Comparison of ENCODE assay signal across 8 mouse cellular contexts in the genomic region with DNA sequence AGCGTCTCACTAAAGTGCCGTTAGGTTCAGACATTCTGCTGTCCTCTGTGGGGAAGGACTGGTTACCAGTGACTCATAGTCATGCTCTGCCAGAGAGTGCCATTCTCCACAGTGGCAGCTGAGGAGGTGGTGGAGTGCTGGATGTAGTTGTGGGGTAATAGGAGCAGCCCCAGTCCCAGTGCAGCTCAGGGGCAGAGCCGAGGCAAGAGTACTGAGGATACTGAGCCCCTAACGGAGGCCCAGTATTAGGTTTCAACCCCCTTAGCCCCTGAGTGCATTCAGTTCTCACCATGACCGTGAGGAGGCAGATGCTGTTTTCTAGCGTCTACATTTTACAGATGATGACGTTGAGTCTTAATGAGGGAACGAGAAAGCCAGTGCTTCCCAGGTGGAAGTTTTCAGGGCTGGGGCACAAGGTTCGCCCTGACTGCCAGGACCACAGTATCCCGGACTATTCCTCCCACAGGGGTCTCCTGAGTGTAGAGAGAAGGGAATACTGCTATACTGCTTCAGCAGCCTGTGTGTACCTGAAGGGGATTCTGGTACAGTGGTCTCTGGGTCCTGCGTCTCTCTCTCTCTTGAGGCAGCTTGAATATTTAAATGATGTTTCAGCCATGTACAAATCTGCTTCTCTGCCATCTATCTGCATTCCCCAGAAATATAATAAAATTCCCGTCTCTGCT. TPM values are rescaled to one million over a fixed set of nuclear protein-coding genes. Genes with fewer than 3 reads are reported as not detected.
DNase-seq lines count a peak whose midpoint lies in the region; ATAC-seq lines count a peak whose summit lies in the region.

No protein-coding gene starts in this region.

- no peak overlapping the region for H3K4me2 ChIP-seq in kidney, embryonic 16.5 days (replicated peaks; ENCODE audit: low read depth, low read length)
- H3K4me2 ChIP-seq in forebrain, embryonic 15.5 days (replicated peaks) = peak overlapping the region; percentile 54

- no peaks in the 10 kb centered on the region for H3K36me3 ChIP-seq in kidney, embryonic 16.5 days (ENCODE audit: insufficient read depth, low read length)
- H3K36me3 ChIP-seq in forebrain, embryonic 15.5 days = no peaks in the 10 kb centered on the region
- no peaks in the 10 kb centered on the region for H3K36me3 ChIP-seq in midbrain, embryonic 10.5 days

- ATAC-seq in kidney, embryonic 16.5 days (ENCODE audit: low FRiP score, low TSS enrichment) = peak; percentile 25; the same call in 1 of the 2 replicates
- ATAC-seq in forebrain, embryonic 15.5 days (replicated peaks) = peak; percentile 42

- peaks cover 20% of the 10 kb centered on the region for H3K4me1 ChIP-seq in kidney, embryonic 16.5 days (ENCODE audit: insufficient read depth, low read length)
- peaks cover 31% of the 10 kb centered on the region for H3K4me1 ChIP-seq in forebrain, embryonic 15.5 days
- peaks cover 20% of the 10 kb centered on the region for H3K4me1 ChIP-seq in midbrain, embryonic 10.5 days

- DNase-seq in kidney, adult 9 months = no peak
- peak; percentile 80 for DNase-seq in brain, adult 2 months (ENCODE audit: low read depth, low spot score)
- DNase-seq in midbrain, embryonic 10.5 days (ENCODE audit: low spot score) = no peak
- DNase-seq in c-Kit-positive CD71-positive TER-119-positive erythroid progenitor cells, embryonic 14.5 days (ENCODE audit: low spot score) = no peak
- no peak for DNase-seq in gastrocnemius, postnatal 25 days
- DNase-seq in thymus, postnatal 36 days = no peak

- no peak overlapping the region for H3K4me3 ChIP-seq in kidney, embryonic 16.5 days (ENCODE audit: low read length)
- H3K4me3 ChIP-seq in forebrain, embryonic 15.5 days = no peak overlapping the region
- H3K4me3 ChIP-seq in midbrain, embryonic 10.5 days = no peak overlapping the region

- no peaks in the 10 kb centered on the region for H3K9me3 ChIP-seq in kidney, embryonic 16.5 days (ENCODE audit: low read length)
- H3K9me3 ChIP-seq in forebrain, embryonic 15.5 days = no peaks in the 10 kb centered on the region
- H3K9me3 ChIP-seq in midbrain, embryonic 10.5 days (replicated peaks) = no peaks in the 10 kb centered on the region

- H3K9ac ChIP-seq in kidney, embryonic 16.5 days (replicated peaks; ENCODE audit: low read length) = no peak overlapping the region
- H3K9ac ChIP-seq in forebrain, embryonic 15.5 days (replicated peaks) = no peak overlapping the region; the same call in 1 of the 2 replicates

- no peak overlapping the region for H3K27ac ChIP-seq in kidney, embryonic 16.5 days (ENCODE audit: low read length)
- peak overlapping the region; percentile 92 for H3K27ac ChIP-seq in forebrain, embryonic 15.5 days (replicated peaks)
- H3K27ac ChIP-seq in midbrain, embryonic 10.5 days (replicated peaks) = peak overlapping the region; percentile 64

- H3K27me3 ChIP-seq in kidney, embryonic 16.5 days (ENCODE audit: insufficient read depth, low read length) = no peaks in the 10 kb centered on the region
- H3K27me3 ChIP-seq in forebrain, embryonic 15.5 days = no peaks in the 10 kb centered on the region
- no peaks in the 10 kb centered on the region for H3K27me3 ChIP-seq in midbrain, embryonic 10.5 days (ENCODE audit: low read depth, poor library complexity, severe bottlenecking)

- 9% methylated on average over 12 of the region's 12 CpGs for WGBS in kidney, embryonic 16.5 days
- 20% methylated on average over 12 of the region's 12 CpGs for whole genome bisulfite sequencing in forebrain, embryonic 15.5 days
- 47% methylated on average over 12 of the region's 12 CpGs for WGBS in midbrain, embryonic 10.5 days

RNA-seq across cellular contexts. Expression of gene Tnrc6a, which starts 40.1 kb away (rescaled TPM):
- 34.9 and 47.1 TPM in 2 replicates for polyA plus RNA-seq in kidney, embryonic 16.5 days (2015; fragmentation: Nextera tagmentation; extraction: Ambion mirVana)
- polyA plus RNA-seq in forebrain, embryonic 15.5 days (2015; fragmentation: Nextera tagmentation; extraction: Ambion mirVana) = 52.7 and 54.7 TPM in 2 replicates
- 57.2 and 58.2 TPM in 2 replicates for polyA plus RNA-seq in midbrain, embryonic 10.5 days (2016; fragmentation: Nextera tagmentation; extraction: Ambion mirVana)
- total RNA-seq in gastrocnemius, postnatal 25 days (2021) = 10 to 100 TPM; 18.9 to 20.4 TPM
